Mouse (Mus musculus): ENCODE results near the gene Rgs6.

Rgs6 gene

DNA sequence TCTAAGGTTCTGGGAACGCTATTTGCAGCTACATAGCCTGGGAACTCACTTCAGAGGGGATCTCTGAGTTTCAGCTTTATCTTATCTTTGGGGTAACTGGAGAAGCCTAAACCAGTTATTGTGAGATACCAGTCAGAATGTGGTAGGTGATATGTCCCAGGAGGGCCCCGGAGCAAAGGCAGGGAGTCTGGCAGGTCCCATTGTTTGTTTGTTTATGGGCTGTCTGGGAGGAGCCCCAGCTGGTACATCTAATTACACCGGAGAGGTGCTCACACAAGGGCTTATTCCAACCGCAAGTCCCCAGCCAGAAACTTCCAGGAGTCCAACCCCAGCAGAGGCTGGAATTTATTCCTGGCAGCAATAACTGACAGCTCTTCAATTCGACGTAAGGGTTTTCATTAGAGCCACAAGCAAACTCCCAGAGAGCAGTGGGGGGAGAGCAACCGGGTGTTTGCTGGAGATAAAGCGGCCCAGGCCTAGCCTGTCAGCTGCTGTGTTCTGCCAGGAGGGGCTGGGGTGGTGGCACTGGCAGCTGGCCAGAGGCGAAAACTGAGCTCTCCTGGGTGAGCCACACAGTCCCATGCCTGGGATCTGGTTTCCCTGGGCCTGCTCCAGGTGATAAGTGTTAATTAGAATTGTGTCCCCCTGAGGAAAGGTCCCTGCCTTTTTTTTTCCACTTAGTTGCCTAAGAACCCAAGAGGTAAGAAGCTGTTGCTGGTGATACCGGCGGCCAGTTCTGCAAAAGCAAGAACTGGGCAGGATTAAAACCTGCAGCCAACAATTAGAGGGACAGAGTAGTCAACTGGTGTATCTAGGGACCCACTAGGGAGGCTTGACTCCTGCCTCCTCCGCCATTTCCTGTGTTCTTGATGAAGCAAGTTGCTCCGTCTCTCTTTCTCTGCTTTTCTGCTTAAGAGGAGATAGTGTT is 485.1 kb downstream of the Rgs6 start:
- no peak for DNase-seq (ENCODE audit: extremely low read depth, insufficient read length, low spot score)

DNA sequence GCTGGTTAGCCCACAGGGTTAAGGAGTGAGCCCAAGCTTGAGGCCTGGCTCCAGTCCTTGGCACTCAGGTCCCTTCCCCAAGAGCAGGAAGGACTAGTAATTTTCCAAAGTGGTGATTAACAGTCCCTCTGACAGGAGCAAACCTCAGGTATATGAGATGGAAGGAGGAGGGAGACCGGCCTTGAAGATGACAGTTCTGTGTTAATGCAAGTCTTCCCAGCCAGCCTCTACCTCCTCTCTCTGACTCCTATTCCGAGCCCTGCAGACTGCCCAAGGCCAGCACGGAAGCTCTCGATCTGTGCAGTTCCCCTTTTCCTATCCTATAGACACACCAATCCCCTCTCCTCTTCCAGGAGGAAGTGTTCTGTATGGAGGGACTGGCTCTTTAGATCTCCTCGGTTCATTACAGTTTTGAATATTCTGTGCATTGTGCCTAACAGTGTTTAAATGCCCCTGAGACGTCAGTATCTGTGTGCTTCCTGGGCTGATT is 485.8 kb downstream of the Rgs6 start:
- DNase-seq (ENCODE audit: extremely low read depth, insufficient read length, low spot score): no peak

DNA sequence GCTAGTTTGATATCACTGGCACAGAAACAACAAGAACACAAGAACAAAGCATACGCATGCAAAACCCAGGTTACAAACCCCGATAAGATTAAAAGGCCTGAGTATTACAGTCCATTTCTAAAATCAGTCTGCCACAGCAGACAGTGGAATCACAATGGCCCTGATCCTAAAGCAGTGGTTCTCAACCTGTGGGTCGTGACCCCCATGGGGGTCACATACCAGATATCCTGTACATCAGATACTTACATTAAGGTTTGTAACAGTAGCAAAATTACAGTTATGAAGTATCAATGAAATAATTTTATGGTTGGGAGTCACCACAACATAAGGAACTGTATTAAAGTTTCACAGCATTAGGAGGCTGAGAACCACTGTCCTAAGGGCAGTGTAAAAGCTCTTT is 488.1 kb downstream of the Rgs6 start:
- no peak for DNase-seq (ENCODE audit: extremely low read depth, insufficient read length, low spot score)

DNA sequence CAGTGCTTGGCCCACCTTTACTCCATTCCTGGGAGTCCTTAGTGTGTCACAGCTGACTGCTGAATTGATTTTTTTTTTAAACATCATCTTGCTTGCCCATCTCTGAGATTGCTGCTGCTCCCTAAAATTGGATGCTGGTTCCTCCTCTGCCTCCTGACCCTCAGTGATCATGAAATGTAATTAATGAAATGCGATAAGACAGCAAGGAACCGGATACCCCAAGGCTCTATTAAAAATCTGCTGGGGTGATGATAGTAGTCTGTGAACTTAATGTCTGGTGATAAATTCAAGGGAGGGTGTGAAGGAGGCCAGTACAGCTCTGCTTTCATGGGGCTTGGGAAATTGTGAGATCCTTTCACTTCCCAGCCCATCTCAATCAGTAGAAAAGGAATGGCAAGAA is 489.4 kb downstream of the Rgs6 start:
- no peak for DNase-seq (ENCODE audit: extremely low read depth, insufficient read length, low spot score)

DNA sequence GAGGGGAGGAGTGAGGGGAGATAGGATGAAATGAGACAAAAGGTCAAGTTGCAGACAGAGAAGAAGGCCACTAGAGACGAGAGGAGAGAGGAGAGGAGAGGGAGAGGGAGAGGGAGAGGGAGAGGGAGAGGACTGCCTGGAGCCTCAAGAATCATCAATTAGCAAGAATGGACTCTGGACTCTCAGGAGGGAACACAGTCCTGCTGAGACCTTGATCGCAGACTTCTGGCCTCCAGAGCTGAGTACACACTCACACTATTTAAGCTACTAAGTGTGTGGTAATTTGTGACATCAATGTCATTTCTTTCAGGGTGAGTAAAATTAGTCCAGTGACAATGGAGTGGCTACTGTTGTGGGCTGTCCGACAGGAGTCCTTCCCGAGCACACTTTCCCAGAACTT is 495.3 kb downstream of the Rgs6 start:
- DNase-seq (ENCODE audit: extremely low read depth, insufficient read length, low spot score): no peak

DNA sequence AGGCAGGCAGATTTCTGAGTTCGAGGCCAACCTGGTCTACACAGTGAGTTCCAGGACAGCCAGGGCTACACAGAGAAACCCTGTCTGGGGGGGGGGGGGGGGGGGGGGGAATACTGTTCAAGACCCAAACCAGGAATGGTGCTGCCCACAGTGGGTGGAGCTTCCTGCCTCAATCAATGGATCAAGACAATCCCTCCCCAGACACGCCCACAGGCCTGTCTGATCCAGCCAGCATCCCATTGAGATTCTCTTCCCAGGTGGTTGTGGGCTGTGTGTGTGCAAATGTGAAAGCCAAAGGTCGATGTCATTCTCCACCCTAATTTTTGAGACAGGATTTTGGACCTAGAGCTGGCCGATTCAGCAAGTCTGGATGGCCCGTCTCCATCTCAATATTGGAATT is 496.5 kb downstream of the Rgs6 start:
- DNase-seq (ENCODE audit: extremely low read depth, insufficient read length, low spot score): no peak

DNA sequence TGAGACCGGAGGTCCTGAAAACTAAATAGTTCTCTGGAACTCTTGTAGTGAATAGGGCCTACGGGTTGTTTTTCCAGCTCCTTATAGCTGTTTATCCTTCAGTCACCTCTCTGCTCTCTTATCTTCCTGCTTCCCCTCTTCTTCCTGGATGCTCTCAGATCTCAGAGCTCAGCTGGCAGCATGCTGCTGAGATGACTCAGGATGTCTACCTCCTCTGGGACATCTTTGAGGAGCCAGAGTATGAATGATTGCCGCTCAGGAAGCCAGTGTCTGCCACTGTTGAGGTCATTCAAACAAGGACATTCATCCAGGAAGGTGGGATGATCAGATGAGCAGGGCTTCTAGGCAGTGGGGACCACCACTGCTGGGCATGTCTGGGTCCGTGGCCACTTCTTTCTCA is 498.9 kb downstream of the Rgs6 start:
- no peak for DNase-seq (ENCODE audit: extremely low read depth, insufficient read length, low spot score)

DNA sequence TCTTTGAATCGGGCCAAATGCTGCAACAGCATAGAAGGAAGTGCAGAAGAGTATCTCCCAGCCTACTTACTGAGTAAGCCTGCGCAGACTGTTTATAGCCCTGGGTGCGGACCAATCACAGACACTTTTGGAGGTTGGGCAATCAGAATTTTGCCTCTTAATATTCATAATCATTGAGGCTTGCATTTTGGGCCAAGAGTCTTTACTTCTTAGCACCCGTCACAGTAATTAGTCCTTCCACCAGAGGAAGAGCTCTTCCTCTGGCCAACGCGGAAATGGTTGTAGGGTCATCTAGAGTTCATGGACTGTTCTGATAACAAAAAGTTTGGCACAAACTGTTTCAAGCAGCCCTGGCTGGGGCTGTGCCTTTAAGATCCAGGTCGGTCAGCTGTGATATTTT is 499.5 kb downstream of the Rgs6 start:
- no peak for DNase-seq (ENCODE audit: extremely low read depth, insufficient read length, low spot score)

DNA sequence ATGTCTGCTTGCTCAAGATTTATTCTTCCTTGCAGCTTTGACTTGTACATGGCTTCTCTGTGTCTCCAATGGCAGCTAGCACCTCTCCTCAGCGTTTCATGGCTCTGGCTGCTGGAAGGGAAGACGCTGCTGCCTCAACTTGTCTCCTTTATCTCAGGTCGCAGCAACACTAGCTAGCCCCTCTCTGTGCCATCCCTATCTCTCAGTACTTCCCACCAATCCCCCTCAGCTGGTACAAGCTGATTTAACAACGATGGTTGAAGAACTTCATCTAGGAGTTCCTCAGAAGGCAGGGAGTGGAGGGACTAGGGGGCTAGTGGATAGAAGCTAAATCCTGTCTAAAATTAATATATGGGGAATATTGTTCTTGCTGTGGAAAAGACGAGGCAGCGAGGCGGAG is 503.9 kb downstream of the Rgs6 start:
- DNase-seq (ENCODE audit: extremely low read depth, insufficient read length, low spot score): no peak

DNA sequence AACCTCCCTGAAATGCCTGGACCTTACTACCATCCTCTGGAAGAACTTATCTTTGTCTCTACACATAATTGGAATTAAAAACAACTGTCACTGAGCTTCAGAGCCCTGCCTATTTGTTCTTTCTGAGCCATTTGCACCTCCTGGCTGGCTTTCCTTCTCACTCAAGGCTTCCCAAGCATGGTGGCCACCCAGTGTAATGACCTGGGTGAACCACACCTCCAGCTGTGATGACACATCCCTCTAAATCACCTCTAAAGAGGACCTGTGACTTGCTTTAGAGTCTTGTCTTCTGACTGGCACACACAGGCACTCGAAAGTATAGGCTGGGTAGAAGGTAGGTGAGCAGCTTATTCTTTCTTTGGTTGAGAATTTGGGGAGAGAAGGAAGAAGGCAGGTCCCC is 509.7 kb downstream of the Rgs6 start:
- no peak for DNase-seq (ENCODE audit: extremely low read depth, insufficient read length, low spot score)

DNA sequence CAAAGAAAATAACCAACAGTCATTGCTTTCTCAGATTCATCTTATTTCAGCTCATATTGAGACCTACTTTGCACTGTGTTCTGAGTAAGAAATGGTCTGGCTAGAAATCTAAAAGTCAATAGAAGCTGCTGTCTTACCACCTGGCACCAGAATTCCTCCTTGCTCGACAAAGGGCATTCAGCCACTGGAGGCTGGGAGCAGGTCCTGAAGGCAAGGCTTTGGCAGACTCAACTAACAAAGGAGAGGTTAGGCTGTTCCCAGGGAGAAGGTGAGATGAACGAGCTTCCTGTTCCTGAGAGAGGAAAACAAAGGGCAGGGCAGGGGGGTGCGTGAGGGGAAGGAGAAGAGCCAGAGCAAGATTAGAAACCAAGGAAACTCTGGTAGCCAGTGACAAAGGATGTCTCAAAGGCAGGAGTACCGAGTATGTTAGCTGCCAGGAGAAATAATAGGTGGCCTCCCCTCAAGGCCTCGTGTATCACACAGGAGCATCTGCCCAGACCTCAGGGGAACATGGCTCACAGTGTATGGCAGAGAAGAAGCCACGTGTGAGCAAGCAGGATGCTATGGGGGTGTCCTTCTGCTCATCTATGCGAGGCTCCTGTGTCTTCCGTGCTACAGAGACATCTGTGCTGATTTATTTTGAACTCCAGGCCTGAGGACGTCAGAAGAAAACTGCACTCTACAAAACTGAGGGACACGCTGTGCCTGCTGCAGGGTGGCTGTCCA is 510.7 kb downstream of the Rgs6 start:
- no peak for DNase-seq (ENCODE audit: extremely low read depth, insufficient read length, low spot score)

DNA sequence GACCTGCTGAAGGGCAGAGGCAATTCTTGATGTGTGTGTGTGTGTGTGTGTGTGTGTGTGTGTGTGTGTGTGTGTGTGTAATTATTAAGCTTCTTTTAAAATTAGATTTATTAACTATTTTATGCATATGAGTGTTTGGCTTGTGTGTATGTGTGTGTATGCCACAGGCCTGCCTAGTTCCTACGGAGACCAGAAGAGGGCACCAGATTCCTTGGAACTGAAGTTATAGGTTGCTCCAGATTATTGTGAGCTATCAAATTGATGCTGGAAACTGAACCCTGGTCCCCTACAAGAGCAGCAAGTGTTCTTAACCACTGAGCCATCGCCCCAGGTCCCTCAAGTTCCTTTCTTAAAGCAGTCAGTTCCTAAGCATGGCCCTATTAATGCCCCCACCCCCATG is 511.8 kb downstream of the Rgs6 start:
- no peak for DNase-seq (ENCODE audit: extremely low read depth, insufficient read length, low spot score)

DNA sequence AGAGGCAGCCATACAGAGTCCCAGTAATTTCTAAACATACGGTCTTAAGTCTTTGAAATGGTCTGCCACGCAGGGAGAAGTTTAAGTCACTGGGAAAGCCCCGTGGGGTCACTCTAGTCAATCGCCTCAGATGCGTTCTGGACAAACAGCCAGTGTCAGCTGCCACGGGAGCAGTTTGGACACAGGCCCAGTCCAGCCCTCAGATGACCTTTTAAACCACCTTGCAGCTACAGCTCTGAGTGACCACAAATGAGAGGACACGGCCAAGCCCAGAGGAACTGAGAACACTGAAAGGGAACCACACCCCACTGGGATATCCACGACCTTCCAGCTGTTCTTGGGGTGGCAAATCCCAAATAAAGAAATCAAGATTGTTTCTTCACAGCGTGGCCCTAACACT is 512.3 kb downstream of the Rgs6 start:
- DNase-seq (ENCODE audit: extremely low read depth, insufficient read length, low spot score): no peak

DNA sequence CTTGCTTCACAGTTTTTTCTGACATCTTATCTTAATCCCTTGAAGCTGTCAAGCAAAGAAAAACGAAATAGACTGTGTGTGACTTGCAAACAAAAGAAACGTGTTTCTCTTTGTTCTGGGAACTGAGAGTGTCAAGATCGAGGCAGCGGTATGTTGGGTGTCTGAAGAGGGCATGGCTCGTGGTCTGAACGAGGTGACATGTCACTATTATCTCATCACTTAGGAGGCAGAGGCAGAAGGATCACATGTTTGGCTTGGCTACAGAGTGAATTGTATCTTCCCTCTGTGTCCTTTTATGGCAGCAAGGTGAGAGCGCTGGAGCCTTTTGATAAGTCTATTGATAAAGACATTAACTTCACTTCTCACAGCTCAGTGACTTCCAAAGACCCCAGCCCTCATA is 512.8 kb downstream of the Rgs6 start:
- DNase-seq (ENCODE audit: extremely low read depth, insufficient read length, low spot score): no peak

DNA sequence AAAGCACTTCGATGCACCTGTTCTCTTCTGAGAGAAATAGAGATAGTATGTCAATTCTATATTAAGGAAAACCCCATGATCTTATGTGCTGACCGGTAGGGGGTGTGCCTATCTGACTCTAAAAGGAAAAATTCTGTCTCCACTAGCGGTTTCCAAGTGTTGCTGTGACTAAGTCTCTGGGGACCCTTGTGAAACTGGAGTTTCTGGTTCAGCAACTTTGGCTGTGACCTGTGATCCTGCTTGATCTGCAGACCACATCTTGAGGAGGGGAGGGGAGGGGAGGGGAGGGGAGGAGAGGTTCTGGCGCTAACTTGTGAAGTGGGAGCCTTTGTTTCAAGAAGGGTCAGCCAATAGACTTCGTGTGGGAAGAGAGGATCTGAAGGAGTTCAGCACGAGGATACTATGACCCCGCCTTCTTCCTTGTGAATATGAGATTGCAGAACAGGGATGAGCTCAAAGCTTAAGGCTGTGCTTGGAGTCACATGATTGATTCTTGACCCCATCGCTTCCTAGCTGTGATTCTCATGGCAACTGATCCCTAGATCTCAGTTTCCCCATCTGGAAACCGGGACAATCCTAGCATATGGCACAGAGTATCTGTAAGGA is 517.5 kb downstream of the Rgs6 start:
- no peak for DNase-seq (ENCODE audit: extremely low read depth, insufficient read length, low spot score)

DNA sequence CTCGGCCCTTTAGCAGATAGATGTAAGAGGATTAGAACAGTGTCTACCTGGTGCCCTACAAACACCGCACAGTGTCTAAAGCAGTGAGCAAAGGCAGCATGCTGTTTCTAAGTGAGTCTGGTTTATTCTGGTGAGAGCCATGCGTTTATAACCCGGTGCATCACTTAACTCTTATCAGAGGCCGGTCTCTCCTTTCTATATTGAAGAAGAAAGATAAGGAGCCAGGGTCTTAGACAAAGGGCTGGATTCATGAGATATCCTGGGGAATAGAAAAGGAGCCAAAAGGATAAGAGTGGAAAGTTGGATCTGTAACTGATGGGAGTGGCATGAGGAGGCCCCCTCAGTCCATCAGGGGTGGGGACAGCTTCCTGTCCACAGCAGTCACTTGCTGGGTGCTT is 518.0 kb downstream of the Rgs6 start:
- DNase-seq (ENCODE audit: extremely low read depth, insufficient read length, low spot score): no peak

DNA sequence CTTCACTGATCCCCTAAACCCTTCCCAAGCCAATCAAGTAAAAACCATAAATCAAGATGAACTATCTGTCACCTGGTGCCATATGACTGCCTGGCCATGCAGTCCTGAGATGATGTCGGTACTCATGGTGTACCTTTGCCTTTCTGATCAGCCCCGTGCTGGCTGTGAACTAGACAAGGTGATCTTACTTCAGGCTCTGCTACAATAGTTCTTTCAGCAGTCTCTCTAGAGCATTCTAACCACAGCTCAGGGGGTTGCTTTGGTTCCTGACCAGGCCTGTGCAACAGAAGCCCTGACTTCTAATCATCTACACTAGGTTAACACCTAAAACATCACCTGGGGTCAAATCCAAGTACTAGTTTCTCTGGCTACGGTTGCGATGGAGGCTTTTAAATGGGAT is 521.4 kb downstream of the Rgs6 start:
- DNase-seq (ENCODE audit: extremely low read depth, insufficient read length, low spot score): no peak

DNA sequence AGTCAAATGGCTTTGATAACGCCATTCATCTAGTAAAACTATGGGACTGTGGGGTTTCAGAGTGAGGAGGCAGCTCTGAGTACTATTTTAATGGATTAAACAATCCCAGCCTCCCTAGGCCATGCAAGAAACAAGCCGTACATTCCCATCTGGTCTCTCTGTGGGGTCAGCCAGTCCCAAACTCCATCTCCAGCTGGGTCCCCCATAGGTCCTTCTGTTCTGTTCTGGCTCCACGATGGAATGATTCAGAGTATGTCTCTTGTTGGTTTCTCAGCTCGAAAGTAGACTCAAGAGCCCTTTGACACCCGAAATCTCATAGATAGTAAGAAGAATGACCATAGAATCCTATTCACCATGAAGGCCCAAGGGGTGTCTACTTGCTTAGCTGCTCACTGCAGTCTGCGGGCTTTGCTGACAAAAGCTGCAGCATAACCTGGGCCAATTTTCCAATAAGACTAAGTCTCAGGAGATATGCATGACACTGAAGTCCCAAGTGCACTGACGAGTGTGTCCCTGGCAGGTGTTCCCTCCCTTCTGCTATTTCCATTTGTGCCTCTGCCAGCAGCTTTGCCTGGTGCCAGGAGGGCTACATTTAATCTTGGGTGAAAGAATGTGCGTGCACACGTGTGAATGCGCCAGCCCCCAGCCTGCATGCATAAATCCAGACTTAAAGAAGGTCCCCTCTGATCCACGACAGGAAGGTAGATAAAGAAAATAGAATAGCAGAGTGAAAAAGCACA is 522.0 kb downstream of the Rgs6 start:
- DNase-seq (ENCODE audit: extremely low read depth, insufficient read length, low spot score): no peak

DNA sequence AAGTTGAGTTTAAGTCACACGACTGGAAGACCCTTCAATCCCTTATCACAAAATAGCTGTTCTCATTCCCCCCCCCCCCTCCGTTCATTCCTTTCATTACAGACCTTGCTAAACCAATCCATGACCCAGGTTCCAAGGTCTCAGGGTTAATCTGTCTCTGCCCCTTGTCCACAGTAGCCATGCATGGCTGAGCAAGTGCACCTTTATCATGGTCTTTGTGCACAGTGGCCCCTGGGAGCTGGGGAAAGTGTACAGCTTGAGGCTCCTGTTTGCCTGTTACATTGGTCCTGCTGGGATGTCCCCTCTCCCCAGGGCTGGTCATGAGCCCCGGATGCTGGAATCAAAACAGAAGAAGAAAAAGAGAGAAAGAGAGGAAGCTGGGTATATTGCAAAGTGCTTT is 522.6 kb downstream of the Rgs6 start:
- DNase-seq (ENCODE audit: extremely low read depth, insufficient read length, low spot score): no peak

DNA sequence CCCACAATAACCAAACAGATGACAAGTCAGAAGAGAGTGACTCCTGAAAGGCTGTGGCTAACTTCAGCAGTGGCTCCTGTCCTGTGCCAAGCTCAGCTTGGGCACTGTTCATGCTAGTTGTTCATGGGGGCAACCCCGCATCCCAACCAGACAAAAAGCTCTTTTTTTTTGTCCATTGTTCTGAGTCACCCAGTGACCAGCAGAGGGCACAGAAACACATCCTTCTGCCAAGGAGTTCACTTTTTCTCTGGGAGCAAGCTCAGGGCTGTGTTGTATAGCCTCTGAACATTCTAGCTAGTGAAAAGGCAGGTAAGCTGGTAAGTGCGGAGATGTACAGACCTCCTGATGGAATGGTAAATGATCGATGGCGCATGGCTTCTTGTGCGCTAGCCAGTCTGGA is 524.2 kb downstream of the Rgs6 start:
- no peak for DNase-seq (ENCODE audit: extremely low read depth, insufficient read length, low spot score)
